Mouse (Mus musculus) Patski (cell line): Measurements from ENCODE around the gene Morn3. TPM values are rescaled to one million over a fixed set of nuclear protein-coding genes. Genes with fewer than 3 reads are reported as not detected.
"Not testable (repeated sequence)": the region's sequence is repeated elsewhere in the genome, so short reads cannot be mapped to it uniquely, and the experiment has no call there.

Experiments used
- ATAC-seq: fragments of 100-300 bp; one replicate; pipeline ENCODE4 v1.8.0; 2021
- CTCF ChIA-PET: fragments of 350-600 bp; sonication (Branson Sonifier 250); formaldehyde crosslinking; loops from one replicate; lab custom pipeline; 2022; ENCODE audit warnings: inconsistent platforms; lab: Charles Lee
- POLR2A ChIA-PET: fragments of 350-600 bp; sonication (Branson Sonifier 250); formaldehyde crosslinking; loops from one replicate; lab custom pipeline; 2022; ENCODE audit warnings: antibody characterized with exemption, inconsistent platforms; lab: Charles Lee
- DNase-seq: peaks from one replicate; pipeline ENCODE4 v3.0.0-alpha.2; 2011; ENCODE audit warnings: low read depth, low spot score
- H3K27me3 ChIP-seq: fragments of 371-371 bp; one replicate; pipeline ENCODE4 v1.5.1; 2021
- CTCF ChIP-seq: fragments of 100-300 bp; IDR thresholded peaks from one replicate; pipeline ENCODE4 v1.5.1; 2021
- in situ Hi-C: fragments of 300-500 bp; cut with MboI; formaldehyde crosslinking; loops from 3 replicates; pipeline ENCODE4 v1.11.1; 2018; ENCODE audit warnings: low pct_unique_long_range_greater_than_20kb, mixed read lengths
- polyA plus RNA-seq: library from polyadenylated mRNA; unstranded; gene quantifications from one replicate; pipeline ENCODE4 v1.2.3, GENCODE M21; 2021

Morn3 gene
- polyA plus RNA-seq, 1 experiment from 2014 or later = 0.32 TPM

- DNase-seq (no peak), ATAC-seq (no peak)
- ChIA-PET CTCF (interaction anchor here (1.2 to 1.6 kb wide), 3 partner anchors 13 to 70 kb away, joined by 3 to 4 read pairs (median 3); no protein-coding TSS in a partner anchor), POLR2A (interaction anchor here (1.0 kb wide), 1 partner anchor 15 kb away, joined by 5 read pairs; no protein-coding TSS in a partner anchor)
- in situ Hi-C loops = no loop called here
- TF ChIP-seq CTCF = no peak
- no peaks in the 10 kb centered on the region for H3K27me3 ChIP-seq
These were observed 33.2 kb upstream of the Morn3 start for GRCm38 (mm10) chr5:123080041-123080440.

- no peak for TF ChIP-seq CTCF
- ChIA-PET CTCF (interaction anchor here (1.6 kb wide), 1 partner anchor 13 kb away, joined by 4 read pairs; no protein-coding TSS in a partner anchor), POLR2A (interaction anchor here (1.0 kb wide), 1 partner anchor 16 kb away, joined by 5 read pairs; no protein-coding TSS in a partner anchor)
- no peak for ATAC-seq
- no peak for DNase-seq
- no peaks in the 10 kb centered on the region for H3K27me3 ChIP-seq
- in situ Hi-C loops = no loop called here
These were observed 32.8 kb upstream of the Morn3 start for GRCm38 (mm10) chr5:123079568-123079967.

GRCm38 (mm10) chr5:123076419-123077281 is 29.8 kb upstream of the Morn3 start:
- DNase-seq (no peak), ATAC-seq (peak; percentile 55)
- no peak for TF ChIP-seq CTCF
- in situ Hi-C loops = no loop called here
- no peaks in the 10 kb centered on the region for H3K27me3 ChIP-seq
- ChIA-PET POLR2A (interaction anchor here (0.8 to 1.1 kb wide), 2 partner anchors 15 to 80 kb away, joined by 3 to 4 read pairs; no protein-coding TSS in a partner anchor), CTCF (interaction anchor here (1.3 to 2.4 kb wide), 2 partner anchors 79 to 95 kb away, joined by 3 to 7 read pairs; no protein-coding TSS in a partner anchor)

- no peak for TF ChIP-seq CTCF
- ATAC-seq = peak; percentile 87
- H3K27me3 ChIP-seq = no peaks in the 10 kb centered on the region
- ChIA-PET POLR2A (interaction anchor here (0.7 to 1.1 kb wide), 3 partner anchors 16 to 81 kb away, joined by 3 to 4 read pairs (median 3); no protein-coding TSS in a partner anchor), CTCF (interaction anchor here (1.1 to 2.4 kb wide), 3 partner anchors 35 to 96 kb away, joined by 3 to 7 read pairs (median 3); no protein-coding TSS in a partner anchor)
- no peak for DNase-seq
- in situ Hi-C loops = no loop called here
These were observed 29.0 kb upstream of the Morn3 start for GRCm38 (mm10) chr5:123075576-123076418.

- ATAC-seq = no peak
- DNase-seq = no peak
- no peaks in the 10 kb centered on the region for H3K27me3 ChIP-seq
- TF ChIP-seq CTCF = no peak
- ChIA-PET CTCF (interaction anchor here (0.7 to 1.1 kb wide), 2 partner anchors 65 to 101 kb away, joined by 3 to 5 read pairs; no protein-coding TSS in a partner anchor), POLR2A (no interaction called here)
- in situ Hi-C loops = loop anchor here (10.0 kb wide), 1 partner anchor 56 kb away; no protein-coding TSS in a partner anchor
These were observed 21.9 kb upstream of the Morn3 start for GRCm38 (mm10) chr5:123068714-123069113.

- in situ Hi-C loops = loop anchor here (10.0 kb wide), 1 partner anchor 57 kb away; no protein-coding TSS in a partner anchor
- ATAC-seq (no peak), DNase-seq (no peak)
- CTCF ChIA-PET = interaction anchor here (0.7 to 1.1 kb wide), 2 partner anchors 65 to 102 kb away, joined by 3 to 5 read pairs; no protein-coding TSS in a partner anchor
- TF ChIP-seq CTCF = no peak
- no peaks in the 10 kb centered on the region for H3K27me3 ChIP-seq
- POLR2A ChIA-PET = interaction anchor here (0.8 kb wide), 1 partner anchor 65 kb away, joined by 3 read pairs; no protein-coding TSS in a partner anchor
These were observed 21.3 kb upstream of the Morn3 start, which contains the start of gene Tmem120b for GRCm38 (mm10) chr5:123068115-123068514. TSS of gene Tmem120b (plus strand) at chr5:123068415.

- CTCF ChIA-PET = interaction anchor here (0.9 to 1.7 kb wide), 3 partner anchors 49 to 104 kb away, joined by 3 to 4 read pairs (median 4); no protein-coding TSS in a partner anchor
- in situ Hi-C loops = loop anchor here (10.0 kb wide), 1 partner anchor 57 kb away; no protein-coding TSS in a partner anchor
- no peaks in the 10 kb centered on the region for H3K27me3 ChIP-seq
- no peak for DNase-seq
- POLR2A ChIA-PET = interaction anchor here (0.8 kb wide), 1 partner anchor 66 kb away, joined by 3 read pairs; no protein-coding TSS in a partner anchor
- peak; percentile 58 for TF ChIP-seq CTCF
- ATAC-seq = no peak
These were observed 20.7 kb upstream of the Morn3 start for GRCm38 (mm10) chr5:123067395-123067995.

GRCm38 (mm10) chr5:123064207-123064606 is 17.4 kb upstream of the Morn3 start:
- DNase-seq = no peak
- CTCF ChIA-PET = interaction anchor here (0.8 to 3.0 kb wide), 13 partner anchors 50 to 292 kb away, joined by 3 to 12 read pairs (median 4); no protein-coding TSS in a partner anchor

GRCm38 (mm10) chr5:123063141-123063540 is 16.3 kb upstream of the Morn3 start:
- ChIA-PET POLR2A (no interaction called here), CTCF (interaction anchor here (1.3 to 3.0 kb wide), 4 partner anchors 58 to 109 kb away, joined by 4 to 12 read pairs (median 8); no protein-coding TSS in a partner anchor)
- H3K27me3 ChIP-seq = no peaks in the 10 kb centered on the region
- no peak for TF ChIP-seq CTCF
- in situ Hi-C loops = loop anchor here (5.0 to 10.0 kb wide), 2 partner anchors 62 to 109 kb away; no protein-coding TSS in a partner anchor
- ATAC-seq (no peak), DNase-seq (no peak)

More at GRCm38 (mm10) chr5:123064207-123064606, 17.4 kb upstream of the Morn3 start:
- peak; percentile 54 for TF ChIP-seq CTCF
- no peaks in the 10 kb centered on the region for H3K27me3 ChIP-seq
- in situ Hi-C loops = loop anchor here (5.0 to 10.0 kb wide), 2 partner anchors 61 to 108 kb away; no protein-coding TSS in a partner anchor
- no peak for ATAC-seq
- POLR2A ChIA-PET = interaction anchor here (0.7 kb wide), 1 partner anchor 51 kb away, joined by 10 read pairs; no protein-coding TSS in a partner anchor

GRCm38 (mm10) chr5:123061402-123061749 is 14.6 kb upstream of the Morn3 start:
- POLR2A ChIA-PET = interaction anchor here (1.1 kb wide), 1 partner anchor 12 kb away, joined by 4 read pairs; no protein-coding TSS in a partner anchor
- DNase-seq, H3K27me3 ChIP-seq, ATAC-seq: not testable (repeated sequence)
- CTCF ChIA-PET = interaction anchor here (1.0 to 3.2 kb wide), 3 partner anchors 72 to 111 kb away, joined by 3 to 15 read pairs (median 6); no protein-coding TSS in a partner anchor
- in situ Hi-C loops = loop anchor here (5.0 to 10.0 kb wide), 2 partner anchors 63 to 111 kb away; no protein-coding TSS in a partner anchor
